Mouse (Mus musculus): ENCODE results near the gene Hoxc6. TPM values are rescaled to one million over a fixed set of nuclear protein-coding genes. Genes with fewer than 3 reads are reported as not detected.

The Hoxc6 gene
- polyA plus RNA-seq, 1 experiment from 2014 or later, result 0.16 TPM

DNA sequence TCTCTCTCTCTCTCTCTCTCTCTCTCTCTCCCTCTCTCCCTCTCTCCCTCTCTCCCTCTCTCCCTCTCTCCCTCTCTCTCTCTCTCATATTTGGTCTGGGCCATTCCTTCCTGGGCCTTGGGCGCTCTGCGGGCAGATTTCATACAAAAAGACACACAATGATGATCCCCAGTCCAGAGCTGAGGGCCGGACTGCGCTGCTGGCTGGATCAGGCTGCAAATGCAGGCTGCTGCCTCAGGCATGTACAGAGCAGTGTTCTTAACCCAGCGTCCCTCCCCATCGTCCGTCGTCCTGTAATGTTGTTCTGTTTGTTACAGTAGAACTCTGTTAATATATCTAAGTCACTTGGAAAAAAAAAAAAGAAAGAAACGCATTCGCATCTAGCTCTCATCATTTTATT is 13.5 kb upstream of the Hoxc6 start:
- 4% methylated on average over 10 of the region's 10 CpGs for WGBS

DNA sequence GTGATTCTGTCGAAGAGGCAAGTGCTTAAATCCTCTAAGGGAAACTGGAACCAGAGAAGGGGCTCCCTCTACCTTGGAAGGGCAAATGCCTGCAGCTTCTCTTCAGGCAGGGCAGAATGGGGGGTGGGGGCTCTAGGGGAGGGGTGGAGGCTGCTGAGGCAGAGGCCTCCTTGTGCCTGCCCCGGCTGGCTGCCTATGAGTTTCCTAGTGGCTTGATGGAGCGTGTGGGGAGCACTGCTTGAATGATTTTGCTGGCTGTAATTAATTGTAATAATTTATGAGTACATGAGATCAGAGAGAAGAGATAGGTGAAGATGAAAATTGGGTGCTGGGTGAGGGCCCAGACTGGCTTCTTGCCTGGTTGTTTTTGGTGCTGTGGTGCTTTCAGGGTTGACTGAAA is 13.1 kb upstream of the Hoxc6 start:
- WGBS, result 3% methylated on average over 3 of the region's 3 CpGs
- H3K36me3 ChIP-seq (ENCODE audit: control insufficient read depth, insufficient read depth), result no peaks in the 10 kb centered on the region
- H3K4me1 ChIP-seq (ENCODE audit: control insufficient read depth, insufficient read depth, low read length), result peaks cover 7% of the 10 kb centered on the region
- no peak overlapping the region for H3K4me2 ChIP-seq (ENCODE audit: low read depth, low read length)
- H3K9me3 ChIP-seq (replicated peaks; ENCODE audit: control insufficient read depth, low read length), result no peaks in the 10 kb centered on the region
- no peak for ATAC-seq (replicated peaks; ENCODE audit: extremely low read depth, insufficient read depth, low FRiP score)
- H3K27me3 ChIP-seq (ENCODE audit: control insufficient read depth, insufficient read depth, low read length), result peaks cover 91% of the 10 kb centered on the region
- no peak overlapping the region for H3K4me3 ChIP-seq (ENCODE audit: low read length)
- H3K9ac ChIP-seq (ENCODE audit: low read length), result no peak overlapping the region
- H3K27ac ChIP-seq (ENCODE audit: low read length), result no peak overlapping the region

More for the DNA sequence above, 13.5 kb upstream of the Hoxc6 start:
- H3K4me1 ChIP-seq (ENCODE audit: control insufficient read depth, insufficient read depth, low read length), result peaks cover 7% of the 10 kb centered on the region
- H3K4me2 ChIP-seq (ENCODE audit: low read depth, low read length), result no peak overlapping the region
- no peak for ATAC-seq (replicated peaks; ENCODE audit: extremely low read depth, insufficient read depth, low FRiP score)
- peaks cover 92% of the 10 kb centered on the region for H3K27me3 ChIP-seq (ENCODE audit: control insufficient read depth, insufficient read depth, low read length)
- H3K27ac ChIP-seq (ENCODE audit: low read length), result no peak overlapping the region
- no peak overlapping the region for H3K4me3 ChIP-seq (ENCODE audit: low read length)
- no peak overlapping the region for H3K9ac ChIP-seq (ENCODE audit: low read length)
- no peaks in the 10 kb centered on the region for H3K9me3 ChIP-seq (replicated peaks; ENCODE audit: control insufficient read depth, low read length)
- H3K36me3 ChIP-seq (ENCODE audit: control insufficient read depth, insufficient read depth), result no peaks in the 10 kb centered on the region

DNA sequence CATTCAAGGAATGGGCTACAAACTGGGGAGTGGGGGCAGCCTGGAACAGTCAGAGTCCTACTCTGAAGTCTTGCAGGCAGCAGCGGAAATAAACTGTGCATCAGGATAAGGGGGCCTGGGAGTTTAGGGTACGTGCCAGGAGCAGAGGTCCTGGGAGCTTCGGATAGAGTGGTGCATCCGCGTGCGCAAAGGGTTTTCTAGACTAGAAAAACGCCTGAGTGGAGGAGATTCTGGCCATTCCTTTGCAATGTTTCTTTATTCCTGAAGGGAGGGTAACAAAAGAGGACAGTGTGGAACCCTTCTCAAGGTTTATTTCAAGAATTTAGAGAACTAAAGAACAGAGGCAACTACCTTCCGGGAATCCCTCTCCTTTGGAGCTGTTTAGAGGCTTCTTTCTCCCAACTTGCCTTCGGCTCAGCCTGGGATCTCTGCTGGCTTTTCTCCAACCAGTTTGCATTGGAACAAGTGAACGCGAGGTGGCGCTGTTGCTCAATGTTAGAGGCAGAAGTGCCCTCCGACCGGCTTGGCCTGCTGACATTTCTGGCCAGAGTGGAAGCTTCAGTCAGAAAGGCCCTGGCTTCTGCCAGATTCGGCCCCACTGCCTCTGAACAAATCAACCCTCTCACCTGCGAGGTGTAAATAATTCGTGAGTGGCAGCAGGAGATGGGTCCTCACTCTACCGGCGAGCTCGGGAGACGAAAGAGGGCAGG is 10.8 kb upstream of the Hoxc6 start:
- Histone ChIP-seq H3K27me3 (ENCODE audit: control insufficient read depth, insufficient read depth, low read length) (peaks cover 89% of the 10 kb centered on the region), H3K36me3 (ENCODE audit: control insufficient read depth, insufficient read depth) (no peaks in the 10 kb centered on the region), H3K4me1 (ENCODE audit: control insufficient read depth, insufficient read depth, low read length) (no peaks in the 10 kb centered on the region), H3K27ac (ENCODE audit: low read length) (no peak overlapping the region), H3K9ac (ENCODE audit: low read length) (no peak overlapping the region), H3K4me2 (ENCODE audit: low read depth, low read length) (no peak overlapping the region), H3K9me3 (replicated peaks; ENCODE audit: control insufficient read depth, low read length) (no peaks in the 10 kb centered on the region), H3K4me3 (ENCODE audit: low read length) (no peak overlapping the region)
- peak; percentile 41; the same call in 1 of the 2 replicates for ATAC-seq (replicated peaks; ENCODE audit: extremely low read depth, insufficient read depth, low FRiP score)
- 2% methylated on average over 21 of the region's 21 CpGs for WGBS

DNA sequence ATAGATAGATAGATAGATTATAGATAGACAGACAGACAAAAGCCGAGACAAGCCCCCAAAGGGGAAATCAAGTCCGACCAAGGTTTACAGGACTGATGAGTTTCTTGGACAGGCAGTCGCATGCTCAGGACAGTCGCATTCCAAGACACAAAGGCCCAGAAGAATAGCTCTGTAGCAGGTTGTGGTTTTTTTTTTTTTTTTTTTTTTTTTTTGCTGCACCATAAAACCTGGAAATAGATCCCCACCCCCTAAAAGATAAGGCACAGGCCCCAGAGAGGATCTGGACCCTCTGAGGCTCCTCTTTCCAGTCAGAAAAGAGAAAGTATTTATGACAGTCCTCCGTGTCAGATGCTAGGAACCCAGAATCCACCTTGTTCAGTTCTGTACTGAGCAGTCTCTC is 10.0 kb upstream of the Hoxc6 start:
- Histone ChIP-seq H3K9me3 (replicated peaks; ENCODE audit: control insufficient read depth, low read length) (no peaks in the 10 kb centered on the region), H3K36me3 (ENCODE audit: control insufficient read depth, insufficient read depth) (no peaks in the 10 kb centered on the region), H3K9ac (ENCODE audit: low read length) (no peak overlapping the region), H3K4me3 (ENCODE audit: low read length) (no peak overlapping the region), H3K4me2 (ENCODE audit: low read depth, low read length) (no peak overlapping the region), H3K4me1 (ENCODE audit: control insufficient read depth, insufficient read depth, low read length) (no peaks in the 10 kb centered on the region), H3K27me3 (ENCODE audit: control insufficient read depth, insufficient read depth, low read length) (peaks cover 90% of the 10 kb centered on the region), H3K27ac (ENCODE audit: low read length) (no peak overlapping the region)
- ATAC-seq (replicated peaks; ENCODE audit: extremely low read depth, insufficient read depth, low FRiP score), result no peak
- WGBS, result 21% methylated on average over 5 of the region's 5 CpGs

DNA sequence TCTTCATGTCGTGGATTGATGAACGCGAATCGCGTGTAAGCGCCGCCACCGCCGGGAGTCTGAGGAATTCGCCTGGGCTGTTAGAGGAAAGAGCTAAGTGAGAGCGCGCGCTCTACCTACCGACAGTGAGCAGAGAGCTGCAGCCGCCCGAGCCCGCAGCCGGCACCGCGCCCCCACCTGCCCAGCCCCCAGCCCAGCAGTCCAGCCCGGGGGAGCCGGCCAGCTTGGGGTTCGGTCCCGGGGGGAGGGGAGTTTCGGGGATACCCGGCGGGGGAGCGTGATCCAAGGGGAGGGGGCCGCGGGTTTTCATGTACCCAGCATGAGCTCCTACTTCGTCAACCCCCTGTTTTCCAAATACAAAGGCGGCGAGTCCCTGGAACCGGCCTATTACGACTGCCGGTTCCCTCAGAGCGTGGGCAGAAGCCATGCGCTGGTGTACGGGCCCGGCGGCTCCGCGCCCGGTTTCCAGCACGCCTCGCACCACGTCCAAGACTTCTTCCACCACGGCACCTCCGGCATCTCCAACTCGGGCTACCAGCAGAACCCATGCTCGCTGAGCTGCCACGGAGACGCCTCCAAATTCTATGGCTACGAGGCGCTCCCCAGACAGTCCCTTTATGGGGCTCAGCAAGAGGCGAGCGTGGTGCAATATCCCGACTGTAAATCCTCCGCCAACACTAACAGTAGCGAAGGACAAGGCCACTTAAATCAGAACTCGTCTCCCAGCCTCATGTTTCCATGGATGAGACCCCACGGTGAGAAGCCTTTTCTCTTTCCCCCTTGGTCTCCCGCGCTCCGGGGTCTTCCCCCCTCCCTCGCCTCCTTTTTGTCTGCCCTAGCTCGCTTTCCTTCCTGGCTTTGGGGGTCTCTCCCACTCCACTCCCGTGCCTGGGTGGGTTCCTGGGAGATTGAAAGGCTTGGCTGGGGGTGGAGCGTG is 7.3 kb upstream of the Hoxc6 start, which contains the start of gene Hoxc8:
Gene Hoxc8, plus strand, starts transcription at position 147 of the 937 bp plus-strand sequence.
- H3K27ac ChIP-seq (ENCODE audit: low read length), result no peak within 1 kb of the TSS
- WGBS, result 2% methylated on average over 69 of the region's 69 CpGs
- H3K4me1 ChIP-seq (ENCODE audit: control insufficient read depth, insufficient read depth, low read length), result no peaks in the 10 kb centered on the region
- H3K4me2 ChIP-seq (ENCODE audit: low read depth, low read length), result peak within 1 kb of the TSS; percentile 10; the same call in 1 of the 2 replicates
- no peak within 1 kb of the TSS for H3K9ac ChIP-seq (ENCODE audit: low read length)
- no peaks in the 10 kb centered on the region for H3K9me3 ChIP-seq (replicated peaks; ENCODE audit: control insufficient read depth, low read length)
- H3K27me3 ChIP-seq (ENCODE audit: control insufficient read depth, insufficient read depth, low read length), result peaks cover 93% of the 10 kb centered on the region
- H3K36me3 ChIP-seq (ENCODE audit: control insufficient read depth, insufficient read depth), result no peaks in the 10 kb centered on the region
- H3K4me3 ChIP-seq (ENCODE audit: low read length), result peak within 1 kb of the TSS; percentile 17; the same call in 1 of the 2 replicates
- ATAC-seq (replicated peaks; ENCODE audit: extremely low read depth, insufficient read depth, low FRiP score), result no peak

DNA sequence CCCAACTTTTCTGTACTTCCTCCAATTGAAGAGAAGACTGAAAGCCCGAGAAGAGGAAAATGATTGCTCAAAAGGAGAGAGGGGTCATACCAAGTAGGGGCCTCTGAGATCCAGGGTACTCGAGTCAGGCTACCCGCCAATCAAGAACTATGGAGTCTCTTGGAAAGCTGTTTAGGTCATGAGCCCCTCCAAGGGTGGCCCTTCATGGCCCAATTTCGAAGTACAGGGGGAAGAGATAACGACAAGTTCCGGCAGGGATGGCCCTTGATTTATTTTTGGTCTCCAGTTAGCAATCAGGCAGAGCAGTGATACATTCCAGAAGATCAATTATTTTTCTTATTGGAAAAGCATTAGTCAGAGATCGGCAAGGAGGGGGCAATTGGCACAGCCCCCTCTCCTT is 6.3 kb upstream of the Hoxc6 start:
- WGBS, result 2% methylated on average over 7 of the region's 7 CpGs
- Histone ChIP-seq H3K4me1 (ENCODE audit: control insufficient read depth, insufficient read depth, low read length) (no peaks in the 10 kb centered on the region), H3K4me2 (ENCODE audit: low read depth, low read length) (no peak overlapping the region), H3K9ac (ENCODE audit: low read length) (no peak overlapping the region), H3K27me3 (ENCODE audit: control insufficient read depth, insufficient read depth, low read length) (peaks cover 92% of the 10 kb centered on the region), H3K9me3 (replicated peaks; ENCODE audit: control insufficient read depth, low read length) (no peaks in the 10 kb centered on the region), H3K4me3 (ENCODE audit: low read length) (no peak overlapping the region), H3K36me3 (ENCODE audit: control insufficient read depth, insufficient read depth) (no peaks in the 10 kb centered on the region), H3K27ac (ENCODE audit: low read length) (no peak overlapping the region)
- ATAC-seq (replicated peaks; ENCODE audit: extremely low read depth, insufficient read depth, low FRiP score), result no peak

DNA sequence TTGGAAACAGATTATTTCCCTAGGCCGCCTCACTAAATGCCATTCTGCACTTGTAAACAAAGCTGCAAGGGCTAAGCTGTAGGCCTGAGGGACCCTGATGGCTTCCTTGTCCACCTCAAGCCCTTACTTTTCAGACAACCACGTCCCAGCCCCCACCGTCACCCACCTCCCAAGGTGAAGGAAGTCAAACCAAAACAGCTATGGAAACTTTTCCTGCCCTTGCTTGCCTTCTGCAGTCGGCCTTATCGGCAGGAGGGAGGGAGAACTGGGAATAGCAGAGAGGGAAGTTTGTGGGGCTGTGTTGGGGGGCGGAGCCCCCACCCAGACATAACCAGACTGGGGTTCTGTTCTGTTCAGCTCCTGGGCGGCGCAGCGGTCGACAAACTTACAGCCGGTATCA is 5.9 kb upstream of the Hoxc6 start:
- no peaks in the 10 kb centered on the region for H3K36me3 ChIP-seq (ENCODE audit: control insufficient read depth, insufficient read depth)
- ATAC-seq (replicated peaks; ENCODE audit: extremely low read depth, insufficient read depth, low FRiP score), result no peak
- 1% methylated on average over 11 of the region's 11 CpGs for WGBS
- no peak overlapping the region for H3K4me3 ChIP-seq (ENCODE audit: low read length)
- no peak overlapping the region for H3K4me2 ChIP-seq (ENCODE audit: low read depth, low read length)
- no peaks in the 10 kb centered on the region for H3K4me1 ChIP-seq (ENCODE audit: control insufficient read depth, insufficient read depth, low read length)
- H3K27ac ChIP-seq (ENCODE audit: low read length), result no peak overlapping the region
- no peak overlapping the region for H3K9ac ChIP-seq (ENCODE audit: low read length)
- no peaks in the 10 kb centered on the region for H3K9me3 ChIP-seq (replicated peaks; ENCODE audit: control insufficient read depth, low read length)
- H3K27me3 ChIP-seq (ENCODE audit: control insufficient read depth, insufficient read depth, low read length), result peaks cover 90% of the 10 kb centered on the region

DNA sequence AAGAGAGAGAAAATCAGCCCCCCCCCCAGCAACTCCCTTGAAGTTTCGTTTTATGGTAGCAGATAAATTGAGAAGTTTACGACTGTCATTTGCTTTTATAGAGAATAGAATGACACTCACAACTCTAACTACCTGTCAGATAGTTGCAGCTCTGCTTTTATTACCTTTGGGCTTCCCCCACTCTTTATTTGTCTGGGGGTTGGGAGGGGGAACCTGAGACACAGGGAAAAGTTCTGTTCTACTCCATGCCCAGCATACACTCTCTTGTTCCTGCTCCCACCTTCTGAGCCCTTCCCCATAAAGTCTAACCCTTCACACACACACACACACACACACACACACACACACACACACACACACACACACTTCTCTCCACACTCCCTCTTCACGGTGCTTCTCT is 5.2 kb upstream of the Hoxc6 start:
- peaks cover 91% of the 10 kb centered on the region for H3K27me3 ChIP-seq (ENCODE audit: control insufficient read depth, insufficient read depth, low read length)
- no peaks in the 10 kb centered on the region for H3K4me1 ChIP-seq (ENCODE audit: control insufficient read depth, insufficient read depth, low read length)
- H3K9me3 ChIP-seq (replicated peaks; ENCODE audit: control insufficient read depth, low read length), result no peaks in the 10 kb centered on the region
- 1% methylated on average over 3 of the region's 3 CpGs for WGBS
- H3K27ac ChIP-seq (ENCODE audit: low read length), result no peak overlapping the region
- no peak overlapping the region for H3K4me3 ChIP-seq (ENCODE audit: low read length)
- no peaks in the 10 kb centered on the region for H3K36me3 ChIP-seq (ENCODE audit: control insufficient read depth, insufficient read depth)
- no peak overlapping the region for H3K4me2 ChIP-seq (ENCODE audit: low read depth, low read length)
- no peak for ATAC-seq (replicated peaks; ENCODE audit: extremely low read depth, insufficient read depth, low FRiP score)
- no peak overlapping the region for H3K9ac ChIP-seq (ENCODE audit: low read length)

DNA sequence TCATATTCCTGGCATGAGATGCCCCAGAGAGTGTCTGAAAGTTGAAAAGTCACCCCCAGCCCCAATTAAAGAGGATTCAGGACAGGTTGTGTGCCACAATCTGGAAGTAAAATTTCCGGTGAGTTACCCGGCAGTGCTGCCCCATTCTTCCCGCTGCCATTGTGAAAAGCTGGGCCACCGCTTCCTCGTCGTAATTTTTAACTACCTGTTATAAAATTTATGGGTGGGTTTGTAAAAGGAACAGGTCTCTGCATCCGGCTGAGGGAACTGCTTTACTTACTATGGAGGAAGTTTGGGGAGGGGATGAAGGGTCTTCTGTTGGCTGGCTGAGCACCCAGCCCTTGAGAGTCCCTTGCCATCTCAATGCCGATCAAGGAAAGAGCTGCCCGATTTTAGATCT is 1.5 kb upstream of the Hoxc6 start:
- Histone ChIP-seq H3K9ac (ENCODE audit: low read length) (no peak overlapping the region), H3K4me3 (ENCODE audit: low read length) (no peak overlapping the region), H3K9me3 (replicated peaks; ENCODE audit: control insufficient read depth, low read length) (no peaks in the 10 kb centered on the region), H3K4me2 (ENCODE audit: low read depth, low read length) (no peak overlapping the region), H3K4me1 (ENCODE audit: control insufficient read depth, insufficient read depth, low read length) (peaks cover 9% of the 10 kb centered on the region; the same call in 1 of the 2 replicates), H3K36me3 (ENCODE audit: control insufficient read depth, insufficient read depth) (no peaks in the 10 kb centered on the region), H3K27ac (ENCODE audit: low read length) (no peak overlapping the region), H3K27me3 (ENCODE audit: control insufficient read depth, insufficient read depth, low read length) (peaks cover 95% of the 10 kb centered on the region)
- 2% methylated on average over 9 of the region's 9 CpGs for WGBS
- no peak for ATAC-seq (replicated peaks; ENCODE audit: extremely low read depth, insufficient read depth, low FRiP score)
